Mouse (Mus musculus): ENCODE measurements around the gene Gtpbp3. TPM values are rescaled to one million over a fixed set of nuclear protein-coding genes. Genes with fewer than 3 reads are reported as not detected.
A peak's percentile ranks its signal among the peaks of the same experiment; 100 is the strongest.

Gene Gtpbp3
- polyA plus RNA-seq, 1 experiment from 2014 or later, result 8.4 TPM

DNA sequence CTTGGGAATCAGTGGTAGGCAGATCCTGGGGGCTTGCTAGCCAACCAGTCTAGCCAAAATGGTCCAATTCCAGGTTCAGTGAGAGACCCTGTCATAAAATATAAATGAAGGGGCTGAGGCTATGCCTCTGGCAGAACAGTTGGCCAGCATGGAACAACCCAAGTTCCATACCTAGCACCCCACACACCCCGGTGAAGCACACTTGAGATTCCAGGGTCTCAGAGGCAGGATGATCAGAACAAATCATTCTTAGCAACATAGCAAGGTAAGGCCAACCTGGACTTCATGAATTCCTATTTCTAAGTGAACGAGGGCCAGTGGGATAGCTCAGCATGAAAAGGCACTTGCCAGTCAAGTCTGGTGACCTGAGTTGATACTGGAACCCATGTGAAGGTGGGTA, 20.7 kb upstream of the Gtpbp3 start:
- Histone ChIP-seq H3K9ac (ENCODE audit: low read depth, low read length) (no peak overlapping the region), H3K4me2 (replicated peaks; ENCODE audit: low read depth, low read length) (no peak overlapping the region), H3K36me3 (ENCODE audit: control insufficient read depth, insufficient read depth, low read length) (peaks cover 16% of the 10 kb centered on the region), H3K4me1 (ENCODE audit: control insufficient read depth, insufficient read depth, low read length) (peaks cover 13% of the 10 kb centered on the region), H3K27ac (ENCODE audit: low read depth, low read length) (no peak overlapping the region), H3K4me3 (ENCODE audit: low read length) (no peak overlapping the region), H3K9me3 (ENCODE audit: control insufficient read depth, low read length) (no peaks in the 10 kb centered on the region), H3K27me3 (ENCODE audit: control insufficient read depth, insufficient read depth, low read length) (no peaks in the 10 kb centered on the region)
- no peak for ATAC-seq (ENCODE audit: low FRiP score, low TSS enrichment)
- 95% methylated on average over 2 of the region's 2 CpGs for WGBS

DNA sequence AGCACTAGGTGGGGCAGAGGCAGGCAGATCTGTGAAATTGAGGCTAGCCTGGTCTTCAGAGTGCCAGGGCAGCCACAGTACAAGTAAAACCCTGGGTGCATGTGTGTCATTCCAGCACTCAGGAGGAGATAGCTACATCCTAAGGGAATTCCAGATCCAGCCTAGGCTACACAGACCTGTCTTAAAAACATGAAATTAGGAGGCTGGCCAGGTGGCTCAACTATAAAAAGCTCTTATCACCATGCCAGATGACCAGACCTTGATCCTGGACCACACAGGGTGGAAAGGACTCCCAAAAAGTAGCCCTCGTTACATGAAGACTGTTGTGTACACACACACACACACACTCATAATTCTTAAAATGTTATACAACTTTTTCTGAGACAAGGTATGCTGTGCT, 19.9 kb upstream of the Gtpbp3 start:
- H3K4me3 ChIP-seq (ENCODE audit: low read length), result no peak overlapping the region
- H3K27ac ChIP-seq (ENCODE audit: low read depth, low read length), result no peak overlapping the region
- no peaks in the 10 kb centered on the region for H3K27me3 ChIP-seq (ENCODE audit: control insufficient read depth, insufficient read depth, low read length)
- peaks cover 24% of the 10 kb centered on the region for H3K36me3 ChIP-seq (ENCODE audit: control insufficient read depth, insufficient read depth, low read length)
- H3K4me2 ChIP-seq (replicated peaks; ENCODE audit: low read depth, low read length), result no peak overlapping the region
- 90% methylated on average over 1 of the region's 1 CpGs for WGBS
- H3K9ac ChIP-seq (ENCODE audit: low read depth, low read length), result no peak overlapping the region
- H3K9me3 ChIP-seq (ENCODE audit: control insufficient read depth, low read length), result no peaks in the 10 kb centered on the region
- peaks cover 6% of the 10 kb centered on the region for H3K4me1 ChIP-seq (ENCODE audit: control insufficient read depth, insufficient read depth, low read length)
- ATAC-seq (ENCODE audit: low FRiP score, low TSS enrichment), result no peak

GRCm38 (mm10) chr8:71468916-71469315, 19.0 kb upstream of the Gtpbp3 start, which contains the start of gene Dda1:
Gene Dda1, plus strand, starts transcription at chr8:71469199.
- WGBS, result under 1% methylated on average over 44 of the region's 52 CpGs
- peaks cover 4% of the 10 kb centered on the region for H3K4me1 ChIP-seq (ENCODE audit: control insufficient read depth, insufficient read depth, low read length)
- H3K9me3 ChIP-seq (ENCODE audit: control insufficient read depth, low read length), result no peaks in the 10 kb centered on the region
- peak within 1 kb of the TSS; percentile 81 for H3K9ac ChIP-seq (ENCODE audit: low read depth, low read length)
- H3K4me3 ChIP-seq (ENCODE audit: low read length), result peak within 1 kb of the TSS; percentile 72
- no peak within 1 kb of the TSS for H3K27ac ChIP-seq (ENCODE audit: low read depth, low read length)
- H3K4me2 ChIP-seq (replicated peaks; ENCODE audit: low read depth, low read length), result peak within 1 kb of the TSS; percentile 75
- H3K36me3 ChIP-seq (ENCODE audit: control insufficient read depth, insufficient read depth, low read length), result peaks cover 33% of the 10 kb centered on the region
- peak; percentile 90 for ATAC-seq (ENCODE audit: low FRiP score, low TSS enrichment)
- no peaks in the 10 kb centered on the region for H3K27me3 ChIP-seq (ENCODE audit: control insufficient read depth, insufficient read depth, low read length)

DNA sequence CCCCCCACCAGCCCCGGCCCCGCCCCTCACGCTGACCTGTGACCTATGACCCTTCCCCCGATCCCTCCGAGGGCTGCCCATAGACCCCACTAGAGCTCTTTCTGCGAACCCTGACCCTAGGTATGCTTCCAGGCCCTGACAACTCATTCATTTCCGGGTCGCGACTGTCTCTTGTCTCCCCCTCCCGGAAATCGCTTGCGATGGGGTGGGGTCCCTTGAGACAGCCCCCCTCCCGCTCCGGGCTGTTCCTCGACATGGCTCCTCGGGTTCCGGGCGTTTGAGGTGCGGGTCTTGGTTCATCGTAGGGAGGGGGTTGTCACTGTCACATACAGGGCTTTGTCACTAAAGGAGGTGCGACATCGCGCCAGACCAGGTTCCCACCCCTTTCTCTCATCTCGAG, 18.5 kb upstream of the Gtpbp3 start:
- Histone ChIP-seq H3K4me2 (replicated peaks; ENCODE audit: low read depth, low read length) (peak overlapping the region; percentile 75), H3K4me3 (ENCODE audit: low read length) (peak overlapping the region; percentile 72), H3K36me3 (ENCODE audit: control insufficient read depth, insufficient read depth, low read length) (peaks cover 38% of the 10 kb centered on the region), H3K4me1 (ENCODE audit: control insufficient read depth, insufficient read depth, low read length) (no peaks in the 10 kb centered on the region; the same call in 1 of the 2 replicates), H3K9ac (ENCODE audit: low read depth, low read length) (peak overlapping the region; percentile 81), H3K9me3 (ENCODE audit: control insufficient read depth, low read length) (no peaks in the 10 kb centered on the region), H3K27ac (ENCODE audit: low read depth, low read length) (no peak overlapping the region), H3K27me3 (ENCODE audit: control insufficient read depth, insufficient read depth, low read length) (no peaks in the 10 kb centered on the region)
- 2% methylated on average over 22 of the region's 24 CpGs for WGBS
- ATAC-seq (ENCODE audit: low FRiP score, low TSS enrichment), result peak; percentile 26

- WGBS, result 87% methylated on average over 3 of the region's 3 CpGs
- peak overlapping the region; percentile 72 for H3K4me3 ChIP-seq (ENCODE audit: low read length)
- peak overlapping the region; percentile 81; the same call in 1 of the 2 replicates for H3K9ac ChIP-seq (ENCODE audit: low read depth, low read length)
- H3K4me2 ChIP-seq (replicated peaks; ENCODE audit: low read depth, low read length), result peak overlapping the region; percentile 75
- H3K9me3 ChIP-seq (ENCODE audit: control insufficient read depth, low read length), result no peaks in the 10 kb centered on the region
- H3K27me3 ChIP-seq (ENCODE audit: control insufficient read depth, insufficient read depth, low read length), result no peaks in the 10 kb centered on the region
- H3K4me1 ChIP-seq (ENCODE audit: control insufficient read depth, insufficient read depth, low read length), result no peaks in the 10 kb centered on the region; the same call in 1 of the 2 replicates
- peaks cover 47% of the 10 kb centered on the region for H3K36me3 ChIP-seq (ENCODE audit: control insufficient read depth, insufficient read depth, low read length)
- H3K27ac ChIP-seq (ENCODE audit: low read depth, low read length), result no peak overlapping the region
- ATAC-seq (ENCODE audit: low FRiP score, low TSS enrichment), result no peak
Observed at GRCm38 (mm10) chr8:71470146-71470912, 17.6 kb upstream of the Gtpbp3 start.

- H3K4me1 ChIP-seq (ENCODE audit: control insufficient read depth, insufficient read depth, low read length), result peaks cover under 1% of the 10 kb centered on the region; the same call in 1 of the 2 replicates
- no peaks in the 10 kb centered on the region for H3K27me3 ChIP-seq (ENCODE audit: control insufficient read depth, insufficient read depth, low read length)
- H3K4me2 ChIP-seq (replicated peaks; ENCODE audit: low read depth, low read length), result no peak overlapping the region
- H3K4me3 ChIP-seq (ENCODE audit: low read length), result no peak overlapping the region
- no peak overlapping the region for H3K27ac ChIP-seq (ENCODE audit: low read depth, low read length)
- no peak overlapping the region for H3K9ac ChIP-seq (ENCODE audit: low read depth, low read length)
- H3K36me3 ChIP-seq (ENCODE audit: control insufficient read depth, insufficient read depth, low read length), result peaks cover 47% of the 10 kb centered on the region
- H3K9me3 ChIP-seq (ENCODE audit: control insufficient read depth, low read length), result no peaks in the 10 kb centered on the region
- no peak for ATAC-seq (ENCODE audit: low FRiP score, low TSS enrichment)
- WGBS, result 84% methylated on average over 5 of the region's 5 CpGs
Observed at GRCm38 (mm10) chr8:71470913-71471255, 17.0 kb upstream of the Gtpbp3 start.

DNA sequence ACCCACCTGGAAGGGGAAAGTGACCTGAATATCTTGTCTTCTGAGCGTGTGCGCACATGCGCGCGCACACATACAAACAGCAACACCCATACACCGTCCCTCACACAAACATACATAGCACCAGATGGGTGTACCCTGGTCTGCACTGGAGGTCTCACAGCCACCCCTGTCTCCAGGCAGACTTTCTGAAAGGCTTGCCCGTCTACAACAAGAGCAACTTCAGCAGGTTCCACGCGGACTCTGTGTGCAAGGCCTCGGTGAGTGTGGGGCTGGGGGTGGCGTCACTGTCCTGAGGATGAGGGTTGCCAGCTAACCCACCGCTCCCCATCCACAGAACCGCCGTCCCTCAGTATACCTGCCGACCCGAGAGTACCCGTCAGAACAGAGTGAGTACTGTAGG, 16.0 kb upstream of the Gtpbp3 start:
- Histone ChIP-seq H3K4me2 (replicated peaks; ENCODE audit: low read depth, low read length) (no peak overlapping the region), H3K9ac (ENCODE audit: low read depth, low read length) (no peak overlapping the region), H3K27me3 (ENCODE audit: control insufficient read depth, insufficient read depth, low read length) (no peaks in the 10 kb centered on the region), H3K4me1 (ENCODE audit: control insufficient read depth, insufficient read depth, low read length) (peaks cover 4% of the 10 kb centered on the region; the same call in 1 of the 2 replicates), H3K4me3 (ENCODE audit: low read length) (no peak overlapping the region), H3K27ac (ENCODE audit: low read depth, low read length) (no peak overlapping the region), H3K9me3 (ENCODE audit: control insufficient read depth, low read length) (no peaks in the 10 kb centered on the region), H3K36me3 (ENCODE audit: control insufficient read depth, insufficient read depth, low read length) (peaks cover 47% of the 10 kb centered on the region)
- 97% methylated on average over 17 of the region's 17 CpGs for WGBS
- ATAC-seq (ENCODE audit: low FRiP score, low TSS enrichment), result no peak

GRCm38 (mm10) chr8:71472601-71473386, 15.1 kb upstream of the Gtpbp3 start:
- Histone ChIP-seq H3K36me3 (ENCODE audit: control insufficient read depth, insufficient read depth, low read length) (peaks cover 47% of the 10 kb centered on the region), H3K4me3 (ENCODE audit: low read length) (no peak overlapping the region), H3K27ac (ENCODE audit: low read depth, low read length) (no peak overlapping the region), H3K27me3 (ENCODE audit: control insufficient read depth, insufficient read depth, low read length) (no peaks in the 10 kb centered on the region), H3K4me1 (ENCODE audit: control insufficient read depth, insufficient read depth, low read length) (peaks cover 11% of the 10 kb centered on the region; the same call in 1 of the 2 replicates), H3K4me2 (replicated peaks; ENCODE audit: low read depth, low read length) (no peak overlapping the region), H3K9me3 (ENCODE audit: control insufficient read depth, low read length) (no peaks in the 10 kb centered on the region), H3K9ac (ENCODE audit: low read depth, low read length) (no peak overlapping the region)
- 90% methylated on average over 8 of the region's 8 CpGs for WGBS
- no peak for ATAC-seq (ENCODE audit: low FRiP score, low TSS enrichment)

- H3K36me3 ChIP-seq (ENCODE audit: control insufficient read depth, insufficient read depth, low read length), result peaks cover 47% of the 10 kb centered on the region
Observed at GRCm38 (mm10) chr8:71474344-71474743, 13.6 kb upstream of the Gtpbp3 start.

More at GRCm38 (mm10) chr8:71474344-71474743, 13.6 kb upstream of the Gtpbp3 start:
- WGBS, result 94% methylated on average over 18 of the region's 18 CpGs
- Histone ChIP-seq H3K4me2 (replicated peaks; ENCODE audit: low read depth, low read length) (no peak overlapping the region), H3K27me3 (ENCODE audit: control insufficient read depth, insufficient read depth, low read length) (no peaks in the 10 kb centered on the region), H3K4me3 (ENCODE audit: low read length) (no peak overlapping the region), H3K4me1 (ENCODE audit: control insufficient read depth, insufficient read depth, low read length) (peaks cover 11% of the 10 kb centered on the region; the same call in 1 of the 2 replicates), H3K9me3 (ENCODE audit: control insufficient read depth, low read length) (no peaks in the 10 kb centered on the region), H3K9ac (ENCODE audit: low read depth, low read length) (no peak overlapping the region), H3K27ac (ENCODE audit: low read depth, low read length) (no peak overlapping the region)
- no peak for ATAC-seq (ENCODE audit: low FRiP score, low TSS enrichment)
